Mouse (Mus musculus): ENCODE measurements around the gene 4933402D24Rik. TPM values are rescaled to one million over a fixed set of nuclear protein-coding genes. Genes with fewer than 3 reads are reported as not detected.
A peak's percentile ranks its signal among the peaks of the same experiment; 100 is the strongest.

4933402D24Rik gene
- total RNA-seq (2017) = not detected in 2 replicates

GRCm38 (mm10) chr1:63769167-63769566, at the start of gene 4933402D24Rik:
Gene 4933402D24Rik, minus strand, starts transcription at chr1:63769267.
- no peak for ATAC-seq (replicated peaks; ENCODE audit: low read depth, poor library complexity, severe bottlenecking)

- ATAC-seq (replicated peaks; ENCODE audit: low read depth, poor library complexity, severe bottlenecking) = no peak
Measured at GRCm38 (mm10) chr1:63808584-63808983, 39.5 kb upstream of the 4933402D24Rik start.

DNA sequence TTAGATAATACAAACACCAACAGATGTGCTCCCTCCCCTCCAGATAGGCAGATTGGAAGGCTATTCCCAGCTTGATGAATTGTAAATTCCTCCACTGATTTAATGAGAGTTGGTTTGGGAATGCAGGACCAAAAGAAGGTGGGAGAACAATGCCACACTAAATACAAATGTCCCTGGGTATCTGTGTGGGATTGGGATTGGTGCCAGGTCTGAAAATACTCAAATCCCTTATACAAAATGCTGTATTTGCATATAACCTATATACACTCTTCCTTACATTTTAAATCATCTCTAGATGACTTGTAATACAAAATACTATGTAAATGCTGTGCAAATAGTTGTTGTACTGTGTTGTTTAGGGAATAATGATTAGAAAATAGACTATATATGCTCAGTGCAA, 36.0 kb upstream of the 4933402D24Rik start:
- no peak for ATAC-seq (replicated peaks; ENCODE audit: low read depth, poor library complexity, severe bottlenecking)

- no peak for ATAC-seq (replicated peaks; ENCODE audit: low read depth, poor library complexity, severe bottlenecking)
Measured at GRCm38 (mm10) chr1:63794326-63794725, 25.3 kb upstream of the 4933402D24Rik start.

GRCm38 (mm10) chr1:63776902-63777630, 8.0 kb upstream of the 4933402D24Rik start:
- no peak for ATAC-seq (replicated peaks; ENCODE audit: low read depth, poor library complexity, severe bottlenecking)

- ATAC-seq (replicated peaks; ENCODE audit: low read depth, poor library complexity, severe bottlenecking) = no peak
Measured at GRCm38 (mm10) chr1:63776396-63776795, 7.3 kb upstream of the 4933402D24Rik start.

DNA sequence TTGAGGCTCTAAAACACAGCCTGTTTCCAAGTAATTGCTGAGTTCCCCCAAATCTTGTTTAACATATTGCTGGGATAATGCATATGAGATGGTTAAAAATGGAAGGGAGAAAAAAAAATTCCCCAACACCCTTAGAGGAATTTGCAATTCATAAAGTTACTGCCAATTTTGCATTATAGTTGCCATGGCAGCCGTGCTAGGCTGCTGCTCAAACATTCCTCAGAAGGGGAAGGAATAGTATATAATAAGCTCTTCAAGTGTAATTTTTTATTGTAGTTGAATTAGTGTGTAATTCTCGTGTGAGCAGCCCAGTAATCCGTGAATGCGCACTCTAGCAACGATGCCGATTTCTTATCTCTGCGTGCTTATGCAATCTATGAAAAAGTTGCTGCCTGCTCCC, 1.2 kb upstream of the 4933402D24Rik start:
- ATAC-seq (replicated peaks; ENCODE audit: low read depth, poor library complexity, severe bottlenecking) = no peak

DNA sequence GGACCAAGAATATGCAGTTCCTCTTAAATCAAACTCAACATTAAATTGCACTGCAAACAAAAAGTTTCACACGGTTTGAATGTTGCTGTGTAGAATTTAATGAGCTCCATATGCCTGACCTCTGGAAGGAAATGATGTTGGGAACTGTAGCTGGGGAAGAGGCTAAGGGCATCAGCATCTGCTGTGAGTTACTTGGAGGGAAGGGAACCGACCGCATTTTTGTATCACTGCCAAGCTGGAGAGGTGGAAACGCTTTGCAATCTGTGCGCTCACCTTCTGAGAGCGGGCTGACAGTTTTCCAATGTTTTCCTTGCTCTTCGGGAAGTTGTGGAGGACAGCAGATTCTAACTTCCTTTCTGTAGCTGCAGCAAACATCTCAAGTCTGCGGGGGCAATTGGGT, 955 bp downstream of the 4933402D24Rik start:
- ATAC-seq (replicated peaks; ENCODE audit: low read depth, poor library complexity, severe bottlenecking) = no peak

DNA sequence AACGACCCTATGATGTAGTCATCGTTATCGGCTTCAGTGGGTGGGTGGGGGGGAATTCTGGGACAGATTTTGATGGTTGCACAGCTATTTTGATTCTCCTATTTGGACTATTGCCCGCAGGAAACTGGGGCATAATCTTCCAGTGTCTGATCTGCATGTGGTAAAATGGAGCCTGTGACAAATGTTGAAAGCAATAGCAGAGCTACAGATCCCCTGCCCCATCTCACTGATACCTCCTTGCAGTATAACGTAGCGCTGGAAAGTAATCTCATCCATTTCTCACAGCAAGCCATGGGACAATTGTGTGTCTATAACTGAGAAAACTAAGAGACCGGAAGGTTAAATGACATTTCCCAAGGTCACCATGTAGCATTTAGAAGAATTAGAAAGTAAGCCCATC, 4.7 kb downstream of the 4933402D24Rik start:
- ATAC-seq (replicated peaks; ENCODE audit: low read depth, poor library complexity, severe bottlenecking) = no peak

DNA sequence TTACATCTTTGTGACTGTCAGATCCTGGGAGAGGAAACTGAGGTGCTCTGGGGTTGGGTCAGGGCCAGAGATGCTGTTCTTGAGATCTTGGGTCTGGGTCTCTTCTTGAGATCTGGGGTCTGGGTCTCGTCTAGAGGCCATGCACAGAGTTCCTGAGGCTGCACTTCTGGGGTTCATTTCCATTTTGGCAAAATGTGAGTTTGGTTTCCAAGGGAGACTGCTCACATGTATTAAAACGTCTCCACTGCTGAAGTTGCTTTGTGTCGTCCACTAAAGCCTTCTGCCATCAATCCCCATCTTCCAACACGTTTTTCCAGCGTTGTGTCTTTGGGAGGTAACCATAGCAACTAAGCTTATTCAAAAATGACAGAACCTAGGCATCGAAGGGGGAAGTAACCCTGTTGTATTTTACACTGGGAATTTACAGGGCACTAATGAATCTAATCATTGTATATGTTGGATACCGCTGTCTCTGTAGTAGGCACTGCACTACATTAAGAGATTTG, 5.1 kb downstream of the 4933402D24Rik start:
- no peak for ATAC-seq (replicated peaks; ENCODE audit: low read depth, poor library complexity, severe bottlenecking)

GRCm38 (mm10) chr1:63763212-63763694, 5.8 kb downstream of the 4933402D24Rik start:
- peak; percentile 72 for ATAC-seq (replicated peaks; ENCODE audit: low read depth, poor library complexity, severe bottlenecking)

GRCm38 (mm10) chr1:63756005-63756404, 13.1 kb downstream of the 4933402D24Rik start:
- no peak for ATAC-seq (replicated peaks; ENCODE audit: low read depth, poor library complexity, severe bottlenecking)

DNA sequence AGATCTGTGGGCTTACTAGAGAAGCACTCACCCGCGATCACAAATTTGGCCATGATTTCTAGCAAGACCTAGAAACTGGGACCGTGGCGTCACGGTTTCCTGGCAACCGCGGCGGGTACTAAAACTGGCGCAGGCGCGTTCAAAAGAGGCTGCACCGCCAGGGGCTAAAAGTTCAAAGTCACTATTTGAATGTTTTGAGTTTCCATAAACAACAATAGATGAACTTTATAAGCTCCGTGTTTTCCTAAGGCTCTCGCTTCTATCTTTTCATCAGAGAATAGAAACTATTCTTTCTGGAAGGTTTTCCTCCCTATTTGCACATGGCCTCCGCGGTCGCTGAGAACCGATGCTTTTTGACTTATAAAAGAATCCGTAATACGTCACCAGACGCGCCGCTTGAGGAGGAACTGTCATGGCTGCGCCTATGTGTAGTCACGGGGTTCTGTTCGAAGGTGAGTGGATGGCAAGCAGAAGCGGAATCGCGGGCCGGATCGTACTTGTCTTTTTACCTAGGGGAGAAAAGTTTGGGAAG, 38.8 kb downstream of the 4933402D24Rik start, which contains the start of the genes Mdh1b and Fastkd2:
Mdh1b (minus strand) TSS at position 79 of the 532 bp plus-strand sequence.
Fastkd2 (plus strand) TSS at position 375 of the 532 bp plus-strand sequence.
- ATAC-seq (replicated peaks; ENCODE audit: low read depth, poor library complexity, severe bottlenecking) = peak; percentile 99

- ATAC-seq (replicated peaks; ENCODE audit: low read depth, poor library complexity, severe bottlenecking) = no peak
Measured at GRCm38 (mm10) chr1:63729796-63730195, 39.3 kb downstream of the 4933402D24Rik start.

- ATAC-seq (replicated peaks; ENCODE audit: low read depth, poor library complexity, severe bottlenecking) = no peak
Measured at GRCm38 (mm10) chr1:63720161-63720560, 48.9 kb downstream of the 4933402D24Rik start.

DNA sequence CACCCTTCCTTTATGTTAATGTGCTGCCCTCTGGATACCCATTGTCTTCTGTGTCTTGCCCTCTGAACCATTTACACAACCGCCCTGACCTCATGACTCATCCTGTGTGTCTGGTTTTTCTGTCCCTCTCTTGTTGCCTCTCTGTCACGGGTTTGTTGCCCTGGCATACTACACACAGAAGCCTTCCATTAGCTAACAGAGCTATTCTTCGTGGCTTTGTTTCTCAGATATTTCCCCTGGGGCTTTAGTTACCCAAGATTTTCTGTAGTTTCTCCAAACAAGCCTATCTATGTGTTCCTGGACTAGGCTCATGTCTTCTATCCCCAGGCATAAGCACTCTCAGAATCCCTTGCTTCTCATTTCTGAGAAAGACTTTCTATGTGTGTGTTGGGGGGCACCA, 60.2 kb downstream of the 4933402D24Rik start:
- ATAC-seq (replicated peaks; ENCODE audit: low read depth, poor library complexity, severe bottlenecking) = no peak

GRCm38 (mm10) chr1:63705733-63706132, 63.3 kb downstream of the 4933402D24Rik start:
- no peak for ATAC-seq (replicated peaks; ENCODE audit: low read depth, poor library complexity, severe bottlenecking)
